Mouse (Mus musculus) c-Kit-negative CD71-positive TER-119-positive erythroid progenitor cells, embryonic 14.5 days (primary cell): ENCODE data around the gene Lyl1.

ENCODE experiments used
- DNase-seq: peaks from one replicate; pipeline ENCODE4 v3.0.0-alpha.2; 2013; ENCODE audit warnings: low read depth, low spot score

Lyl1 gene

DNA sequence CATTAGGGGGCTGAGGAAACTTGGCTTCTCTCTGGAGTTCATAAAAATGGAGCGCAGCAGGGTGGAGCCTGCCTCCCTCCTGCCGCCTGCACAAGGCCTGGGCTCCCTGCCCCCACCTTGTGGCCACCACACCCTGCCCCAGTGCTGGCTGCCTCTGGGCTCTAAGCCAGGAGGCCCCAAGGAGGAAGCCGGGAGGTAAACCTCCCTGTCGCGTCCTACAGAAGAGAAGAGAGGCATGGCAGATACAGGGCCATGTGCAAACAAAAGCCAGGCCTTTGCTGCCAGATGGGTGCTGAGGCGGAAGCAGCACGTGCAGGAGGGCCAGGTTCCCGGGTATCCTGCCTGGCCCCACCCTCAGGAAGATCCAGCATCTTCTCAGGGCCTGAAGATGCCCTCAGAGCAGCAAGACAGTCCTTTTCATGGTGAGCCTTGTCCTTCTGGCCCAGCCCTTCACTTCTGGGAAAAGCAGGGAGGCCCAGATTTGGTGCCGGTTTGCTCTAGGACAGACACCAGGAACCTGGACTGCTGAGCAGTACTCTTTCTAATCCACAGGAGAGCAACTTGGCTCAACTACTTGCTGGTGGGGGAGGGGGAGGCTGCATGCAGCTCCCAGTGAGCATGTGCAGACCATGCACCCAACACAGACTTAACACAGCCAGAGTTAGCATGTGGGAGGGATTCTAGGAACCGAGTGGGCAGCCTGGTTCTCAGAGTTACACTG, 21.8 kb downstream of the Lyl1 start, which contains the start of gene G430095P16Rik:
TSS of gene G430095P16Rik (plus strand) at position 158 of the 721 bp plus-strand sequence.
- peak; percentile 79 for DNase-seq

- DNase-seq = no peak
Measured at GRCm38 (mm10) chr8:84723571-84723900, 22.3 kb downstream of the Lyl1 start.

DNA sequence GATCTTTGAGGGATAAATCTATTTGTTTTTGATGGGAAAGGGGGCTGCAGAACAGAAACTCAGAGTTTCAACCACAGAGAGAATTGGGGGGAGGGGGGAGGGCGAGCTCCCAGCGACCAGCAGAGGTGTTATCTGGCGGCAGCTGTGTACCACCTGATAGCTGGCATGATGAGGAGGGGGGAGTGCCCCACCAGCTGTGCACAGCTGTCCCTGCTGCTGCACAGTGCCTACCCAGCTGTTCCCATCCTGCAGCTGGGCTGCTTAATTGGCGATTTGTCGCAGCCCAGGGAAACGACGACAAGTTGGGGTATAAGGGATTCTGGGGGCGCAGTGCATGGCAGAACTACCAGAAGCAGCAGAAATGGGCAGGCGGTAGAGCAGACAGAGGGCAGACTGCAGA, 23.4 kb downstream of the Lyl1 start:
- DNase-seq = no peak

- no peak for DNase-seq
Measured at GRCm38 (mm10) chr8:84725246-84725940, 24.1 kb downstream of the Lyl1 start.

DNA sequence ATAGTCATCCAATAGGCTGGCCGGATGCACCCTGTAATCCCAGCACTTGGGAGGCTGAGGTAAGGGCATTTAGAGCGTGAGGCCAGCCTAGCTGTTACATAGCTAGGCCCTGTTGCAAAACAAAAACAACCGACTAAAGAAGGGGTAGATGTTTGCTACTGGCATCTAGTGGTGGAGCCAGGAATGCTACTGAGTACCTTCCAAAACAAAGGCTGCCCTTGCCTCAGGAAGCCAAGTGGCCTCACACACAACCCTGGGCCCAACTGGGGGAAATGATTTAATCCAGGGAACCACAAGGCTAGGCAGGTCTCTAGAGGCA, 24.6 kb downstream of the Lyl1 start:
- no peak for DNase-seq

- no peak for DNase-seq
Measured at GRCm38 (mm10) chr8:84728474-84728873, 27.2 kb downstream of the Lyl1 start.

DNA sequence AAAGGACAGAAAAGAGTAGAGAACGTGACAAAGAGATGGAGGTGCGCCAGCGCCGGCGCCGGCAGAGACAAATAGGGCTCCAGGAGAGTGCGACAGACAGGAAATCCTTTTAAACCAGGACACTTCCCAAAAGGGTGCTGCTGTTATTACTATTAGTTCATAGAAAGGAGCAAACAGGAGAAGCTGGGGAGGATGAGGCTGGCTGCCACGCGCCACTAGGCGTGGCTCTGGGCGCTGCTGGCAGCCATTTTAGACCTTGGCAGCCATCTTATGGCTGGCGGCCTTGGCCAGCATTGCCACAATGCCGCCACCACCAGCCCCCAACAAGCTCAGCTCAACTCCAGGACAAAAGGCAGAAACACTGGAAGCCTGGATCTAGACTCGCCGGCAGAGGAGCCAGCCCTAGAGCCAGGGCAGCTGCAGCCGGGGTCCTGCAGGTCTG, 28.7 kb downstream of the Lyl1 start:
- no peak for DNase-seq

DNA sequence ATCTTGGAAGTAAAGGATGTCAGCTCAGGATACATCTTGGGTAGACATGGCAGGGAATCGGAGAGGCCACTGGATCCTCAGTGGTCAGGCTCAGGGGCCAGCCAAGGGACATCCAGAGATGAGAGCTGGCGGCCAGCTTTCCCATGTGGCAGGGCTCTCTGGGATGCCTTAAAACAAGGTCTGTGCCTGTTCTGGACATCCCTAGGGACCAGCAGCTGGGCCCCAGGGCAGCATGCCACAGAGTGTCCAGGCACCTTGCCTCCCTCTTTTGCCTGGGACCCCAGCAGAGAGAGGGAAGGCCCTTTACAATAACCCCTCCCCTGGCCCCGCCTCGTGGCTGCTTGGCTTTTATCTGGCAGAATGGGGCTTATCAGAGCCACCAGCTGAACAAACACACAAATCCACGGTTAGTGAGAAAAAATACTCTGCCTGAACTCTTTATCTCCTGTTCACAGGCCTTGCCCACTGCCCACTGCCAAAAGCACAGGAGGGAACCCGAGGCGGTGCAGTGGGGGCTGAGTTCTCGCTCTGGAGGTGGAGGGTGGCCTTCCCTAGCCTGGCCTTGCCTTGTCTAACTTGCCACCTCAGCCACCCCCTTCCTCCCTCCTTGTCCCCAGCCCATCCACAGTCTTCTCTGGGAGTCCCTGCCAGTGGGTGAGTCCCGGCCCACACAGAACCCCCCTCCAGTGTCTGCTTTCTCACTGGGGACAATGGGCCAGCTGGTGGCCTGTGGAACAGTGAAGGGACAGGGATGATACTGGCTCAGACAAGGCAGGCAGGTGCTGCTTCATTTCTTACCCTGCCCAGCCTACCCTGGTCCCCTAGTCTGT, 29.5 kb downstream of the Lyl1 start:
- peak; percentile 86 for DNase-seq

GRCm38 (mm10) chr8:84731371-84732177, 30.3 kb downstream of the Lyl1 start:
- DNase-seq = peak; percentile 41

DNA sequence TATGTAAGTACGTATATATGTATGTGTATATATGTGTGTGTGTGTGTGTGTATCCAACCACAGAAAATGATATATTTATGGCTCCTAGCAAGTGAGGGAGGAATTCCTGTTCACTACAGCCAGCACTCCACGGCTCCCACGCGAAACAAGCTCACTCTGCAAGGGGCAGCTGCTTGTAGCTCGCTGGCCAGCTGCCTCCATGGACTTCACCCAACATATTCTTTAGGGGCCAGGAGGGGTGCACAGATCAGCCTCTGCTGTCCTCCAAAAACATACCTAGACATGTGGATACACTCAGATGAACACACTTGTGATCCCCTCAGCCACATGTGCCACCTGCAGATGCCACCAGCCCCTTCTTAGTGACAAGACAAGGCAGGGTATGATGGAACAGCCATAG, 31.3 kb downstream of the Lyl1 start:
- no peak for DNase-seq

- no peak for DNase-seq
Measured at GRCm38 (mm10) chr8:84732996-84733395, 31.7 kb downstream of the Lyl1 start.

DNA sequence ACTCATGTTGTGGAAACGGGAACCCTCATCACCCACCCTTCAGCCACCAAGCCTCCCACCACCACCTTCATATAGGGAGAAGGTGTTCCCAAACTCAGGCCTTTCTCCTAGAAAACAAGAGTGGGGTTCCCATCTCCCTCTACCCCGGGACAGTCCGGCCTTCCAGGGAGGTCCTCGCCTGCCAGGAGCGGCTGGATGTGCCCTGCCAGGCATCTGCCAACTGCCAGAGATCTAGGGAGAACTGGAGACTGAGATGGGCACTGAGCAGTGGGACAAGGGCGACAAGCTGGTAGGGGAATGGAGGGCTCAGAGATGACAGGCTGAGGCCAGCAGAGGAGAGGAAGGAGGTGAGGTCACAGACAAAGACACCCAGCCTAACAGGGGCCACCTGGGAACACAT, 32.7 kb downstream of the Lyl1 start:
- DNase-seq = no peak

- no peak for DNase-seq
Measured at GRCm38 (mm10) chr8:84734680-84735079, 33.4 kb downstream of the Lyl1 start.

GRCm38 (mm10) chr8:84735597-84735996, 34.3 kb downstream of the Lyl1 start:
- DNase-seq = no peak

- no peak for DNase-seq
Measured at GRCm38 (mm10) chr8:84736521-84736920, 35.3 kb downstream of the Lyl1 start.

DNA sequence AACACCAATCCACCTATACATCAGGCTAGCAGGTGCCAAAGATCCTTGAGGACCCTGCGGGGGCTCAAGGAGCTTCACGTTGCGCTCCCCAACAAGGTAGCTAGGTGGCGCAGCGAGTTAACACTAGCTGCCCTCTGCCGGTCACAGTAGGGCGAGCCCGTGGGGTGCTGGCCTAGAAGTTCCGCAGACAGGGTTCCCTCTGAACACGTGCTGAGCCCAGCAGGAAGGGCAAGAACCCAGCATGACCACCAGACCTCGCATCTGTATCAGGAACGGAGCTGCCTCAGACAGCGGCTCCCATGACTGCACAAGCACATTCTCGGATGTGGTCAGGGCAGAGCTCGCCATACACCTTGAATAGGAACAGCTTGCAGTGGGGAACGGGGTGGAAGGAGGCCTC, 36.4 kb downstream of the Lyl1 start:
- DNase-seq = peak; percentile 70

DNA sequence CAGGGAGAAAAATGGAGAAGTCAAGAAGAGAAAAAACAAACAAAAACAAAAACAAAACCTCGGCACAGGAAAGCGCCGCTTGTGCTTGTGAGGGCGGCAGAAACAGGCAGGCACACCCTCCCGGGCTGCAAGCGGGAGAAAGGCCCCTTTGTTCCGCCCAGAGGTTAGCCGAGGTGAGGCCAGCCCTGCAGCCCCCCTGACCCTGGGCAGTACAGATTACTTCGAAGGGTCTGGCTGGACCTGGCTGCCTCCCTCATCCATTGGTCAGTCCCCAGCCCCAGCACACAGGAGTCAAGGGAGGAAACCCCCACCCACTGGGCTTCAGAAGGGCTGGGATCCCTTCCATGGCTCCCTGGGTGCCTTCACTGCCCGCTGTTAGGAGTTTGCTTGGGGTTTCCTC, 37.0 kb downstream of the Lyl1 start:
- no peak for DNase-seq

- no peak for DNase-seq
Measured at GRCm38 (mm10) chr8:84738715-84739400, 37.6 kb downstream of the Lyl1 start.

GRCm38 (mm10) chr8:84739401-84739742, 38.1 kb downstream of the Lyl1 start:
- DNase-seq = no peak

GRCm38 (mm10) chr8:84740895-84741843, 39.9 kb downstream of the Lyl1 start:
- no peak for DNase-seq
